Mouse (Mus musculus) layer of hippocampus, postnatal 36 days (tissue): ENCODE data around the gene Mblac2. TPM values are rescaled to one million over a fixed set of nuclear protein-coding genes. Genes with fewer than 3 reads are reported as not detected.
"Not testable (repeated sequence)": the region's sequence is repeated elsewhere in the genome, so short reads cannot be mapped to it uniquely, and the experiment has no call there.

Experiments
- DNase-seq, 2 experiments: peaks; one replicate each; pipeline ENCODE4 v3.0.0; 2022
- total RNA-seq, 2 experiments: library from RNA; stranded (reverse); gene quantifications; 2 replicates each; pipeline ENCODE4 v1.2.3; 2021

The Mblac2 gene
- 10 to 100 TPM; 20.2 to 23.1 TPM for total RNA-seq

DNA sequence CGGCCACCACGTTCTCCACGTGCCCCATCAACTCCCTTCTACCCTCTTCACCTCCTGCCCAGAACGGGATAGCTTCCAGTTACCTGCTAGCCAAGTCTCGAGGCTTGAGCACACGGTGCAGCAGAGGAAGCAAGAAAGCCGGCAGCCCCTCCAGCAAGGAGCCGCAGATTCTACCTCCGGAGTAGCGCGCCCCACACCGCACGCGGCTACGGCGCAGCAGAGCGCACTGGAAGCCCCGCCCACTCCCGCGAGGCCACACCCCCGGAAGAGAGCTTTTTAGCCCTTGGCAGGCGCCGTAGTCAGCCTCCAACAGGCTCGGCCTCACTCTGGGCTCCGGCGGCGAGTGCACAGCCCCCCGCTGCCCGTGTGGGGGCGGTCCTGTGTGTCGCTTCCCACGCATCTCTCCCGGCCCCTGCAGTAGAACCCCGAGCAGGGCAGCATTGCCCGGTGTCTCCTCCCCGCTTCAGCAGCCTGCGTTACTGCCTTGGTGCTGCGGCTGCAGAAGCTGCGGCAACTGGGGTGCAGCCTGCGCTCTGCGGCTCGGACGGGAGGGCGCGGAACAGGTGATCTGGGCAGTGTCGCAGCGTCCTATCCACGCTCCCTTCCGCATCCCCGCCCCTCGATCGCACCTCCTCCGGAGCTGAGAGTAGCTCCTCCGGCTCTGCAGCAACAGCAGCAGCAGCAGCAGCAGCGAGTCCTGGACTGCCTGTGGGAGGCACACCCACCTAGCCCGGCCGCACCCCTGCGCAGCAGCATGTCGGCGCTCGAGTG lies at the start of gene Mblac2, which contains the start of gene Polr3g:
Gene Mblac2 (plus strand): TSS at position 567 of the 771 bp plus-strand sequence.
Gene Polr3g (minus strand): TSS at position 239 of the 771 bp plus-strand sequence.
- peak; percentile 95 to 97 for DNase-seq

DNA sequence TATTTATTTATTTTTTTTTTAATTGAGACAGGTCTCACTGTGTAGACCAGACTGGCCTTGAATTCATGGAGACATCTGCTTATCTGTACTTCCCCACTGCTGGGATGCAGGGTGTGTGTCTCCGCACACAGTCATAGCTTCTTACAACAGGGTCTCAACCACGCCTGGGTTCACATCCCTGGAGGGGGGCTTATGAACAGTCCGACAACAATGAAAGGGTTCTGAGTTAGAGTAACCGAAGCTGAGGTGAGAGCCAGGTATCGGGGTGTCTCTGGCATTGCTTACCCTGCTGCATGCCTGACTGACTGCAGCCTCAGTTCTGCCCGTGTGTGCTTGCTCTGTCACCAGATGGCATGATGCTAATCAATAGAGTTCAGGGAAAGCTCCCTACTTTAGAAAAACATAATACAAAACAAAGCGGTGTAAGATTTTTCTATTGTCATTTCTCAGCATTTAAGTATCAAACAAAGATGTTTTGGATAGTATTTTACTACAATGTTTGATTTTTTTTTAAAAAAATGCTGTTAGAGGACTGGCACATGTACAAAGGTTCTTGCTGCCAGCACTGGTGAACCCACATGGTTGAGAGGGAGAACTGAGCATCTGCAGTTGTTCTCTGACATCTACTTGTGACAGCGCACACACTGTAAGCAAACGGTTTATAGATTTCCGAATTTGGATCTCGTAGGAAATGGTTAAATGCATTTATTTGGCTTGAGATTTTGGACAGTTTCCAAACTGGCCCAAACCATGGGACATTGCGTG lies 47.4 kb upstream of the Mblac2 start:
- DNase-seq: no peak

DNA sequence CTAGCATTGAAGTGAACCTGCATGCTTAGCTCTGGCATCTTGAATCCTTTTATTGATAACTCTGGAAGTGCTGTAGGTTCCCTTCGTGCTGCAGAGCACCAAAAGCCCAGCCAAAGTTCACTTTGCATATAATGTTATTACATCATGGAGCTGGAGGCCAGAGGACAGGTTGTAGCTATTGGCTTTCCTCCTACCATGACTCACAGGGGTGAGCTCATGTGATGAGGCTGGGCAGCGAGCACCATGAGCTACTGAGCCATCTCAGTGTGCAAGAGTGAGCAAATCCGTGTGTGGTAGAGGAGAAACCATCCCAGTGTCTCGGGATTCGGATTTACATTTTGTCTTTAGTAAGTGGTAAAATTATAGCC lies 46.8 kb upstream of the Mblac2 start:
- DNase-seq: peak in 1 of 2 experiments; percentile 7

DNA sequence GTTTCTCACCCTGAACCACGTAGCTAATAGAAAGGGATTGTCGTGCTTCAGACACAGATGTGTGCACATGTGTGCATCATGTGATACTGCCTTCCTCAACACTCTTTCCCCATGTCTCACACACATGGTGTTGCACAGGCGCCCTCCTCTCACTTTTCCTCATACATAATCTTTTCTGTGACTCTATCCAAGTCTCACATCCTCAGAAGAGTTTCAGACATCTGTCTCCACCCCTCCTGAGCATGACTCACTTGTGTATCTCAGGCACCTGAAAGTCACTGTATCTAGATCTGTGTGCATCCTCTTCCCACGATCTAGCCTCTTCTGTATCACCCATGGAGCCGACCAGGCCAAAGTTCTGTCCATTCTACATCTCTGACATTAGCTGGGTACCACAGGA lies 43.4 kb upstream of the Mblac2 start:
- DNase-seq: no peak

- no peak for DNase-seq
These were observed 35.8 kb upstream of the Mblac2 start for GRCm38 (mm10) chr13:81675333-81675732.

DNA sequence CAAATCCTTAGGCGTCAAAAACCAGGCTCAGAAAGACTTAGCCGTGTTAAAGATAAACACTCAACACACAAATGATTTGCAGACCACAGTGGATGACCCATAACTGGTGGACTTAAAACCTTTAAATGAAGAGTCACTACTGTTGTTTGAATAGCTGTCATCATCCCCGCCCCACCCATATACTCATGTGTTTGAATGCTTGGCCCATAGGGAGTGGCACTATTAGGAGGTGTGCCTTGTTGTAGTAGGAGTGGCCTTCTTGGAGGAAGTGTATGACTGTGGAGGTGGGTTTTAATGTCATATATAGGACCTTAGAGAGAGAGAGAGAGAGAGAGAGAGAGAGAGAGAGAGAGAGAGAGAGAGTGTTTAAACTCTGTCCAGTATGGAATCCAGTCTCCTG lies 28.0 kb upstream of the Mblac2 start:
- no peak for DNase-seq

DNA sequence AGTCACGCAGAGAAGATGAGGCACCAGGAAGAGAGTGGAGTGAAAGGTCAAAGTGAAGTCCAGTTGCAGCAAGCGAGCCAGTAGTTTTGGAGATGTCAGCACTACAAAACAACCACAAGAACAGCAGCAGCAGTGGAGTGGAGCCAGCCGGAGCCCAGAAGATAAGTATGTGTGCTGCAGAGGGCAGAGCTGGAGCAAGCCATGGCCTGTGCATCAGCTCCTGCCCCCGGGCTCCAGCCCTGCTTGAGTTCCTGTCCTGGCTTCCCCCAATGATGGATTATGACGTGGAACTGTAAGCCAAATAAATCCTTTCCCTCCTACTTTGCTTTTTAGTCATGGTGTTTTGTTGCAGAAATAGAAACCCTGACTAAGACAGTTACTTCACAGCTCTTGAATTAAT lies 26.9 kb upstream of the Mblac2 start:
- DNase-seq: no peak

GRCm38 (mm10) chr13:81684884-81685283 lies 26.3 kb upstream of the Mblac2 start:
- no peak for DNase-seq

GRCm38 (mm10) chr13:81689587-81689986 lies 21.6 kb upstream of the Mblac2 start:
- DNase-seq: no peak

DNA sequence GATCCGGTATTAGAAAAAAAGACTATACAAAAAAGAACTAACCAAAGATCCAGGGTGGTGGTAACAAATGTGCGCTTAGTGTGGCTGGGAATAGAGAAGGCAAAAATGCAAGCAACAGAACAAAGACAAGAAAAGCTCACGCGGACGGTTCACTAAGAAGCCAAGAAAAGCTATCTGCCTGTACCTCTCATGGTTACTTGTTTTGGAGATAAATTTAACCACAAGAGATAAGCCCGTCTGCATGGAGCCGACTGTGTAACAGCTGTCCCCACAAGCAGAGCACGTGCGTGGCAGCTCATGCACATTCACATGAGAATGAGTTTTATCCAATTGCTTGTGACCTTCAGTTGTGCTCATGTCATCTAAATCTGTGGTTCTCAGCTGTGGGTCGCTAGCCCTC lies 20.7 kb upstream of the Mblac2 start:
- DNase-seq: no peak

GRCm38 (mm10) chr13:81691606-81692005 lies 19.5 kb upstream of the Mblac2 start:
- DNase-seq: peak; percentile 7 to 12

GRCm38 (mm10) chr13:81694446-81694845 lies 16.7 kb upstream of the Mblac2 start:
- no peak for DNase-seq

GRCm38 (mm10) chr13:81703148-81703547 lies 8.0 kb upstream of the Mblac2 start:
- no peak for DNase-seq

DNA sequence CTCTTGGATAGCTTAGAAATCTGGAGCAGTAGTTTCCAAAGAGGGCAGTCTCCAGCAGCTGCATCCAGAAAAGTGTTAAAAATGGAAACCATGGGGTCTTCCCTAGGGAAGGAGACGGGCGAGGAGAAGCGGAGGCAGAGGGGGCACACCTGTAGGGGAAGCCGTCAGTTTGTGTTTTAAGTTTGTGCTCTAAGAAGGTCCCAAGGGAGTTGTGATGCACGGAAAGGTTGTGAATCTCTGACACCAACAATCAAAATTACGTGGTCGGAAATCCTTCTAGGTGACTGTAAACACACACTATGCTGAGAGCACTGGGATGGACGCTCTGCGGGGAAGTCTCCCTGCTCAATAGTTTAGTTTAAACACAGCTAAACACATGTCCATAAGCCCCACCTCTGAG lies 7.5 kb upstream of the Mblac2 start:
- DNase-seq: no peak

DNA sequence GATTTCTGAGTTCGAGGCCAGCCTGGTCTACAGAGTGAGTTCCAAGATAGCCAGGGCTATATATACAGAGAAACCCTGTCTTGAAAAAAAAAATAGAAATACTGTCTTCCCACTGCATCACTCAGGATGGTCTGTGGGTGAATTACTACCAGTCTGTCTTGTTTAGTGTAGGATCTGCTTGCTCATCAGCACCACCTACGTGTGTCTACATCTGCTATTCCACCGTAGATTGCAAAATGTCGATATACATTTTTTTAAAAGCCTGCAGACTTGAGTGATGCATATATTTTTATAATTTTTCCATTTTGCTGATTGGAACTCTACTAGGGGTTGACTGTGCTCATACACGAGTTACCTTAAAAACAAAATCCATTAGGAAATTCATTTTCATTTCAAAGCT lies 4.8 kb upstream of the Mblac2 start:
- no peak for DNase-seq

- DNase-seq: no peak
These were observed 1.3 kb upstream of the Mblac2 start for GRCm38 (mm10) chr13:81709805-81710204.

DNA sequence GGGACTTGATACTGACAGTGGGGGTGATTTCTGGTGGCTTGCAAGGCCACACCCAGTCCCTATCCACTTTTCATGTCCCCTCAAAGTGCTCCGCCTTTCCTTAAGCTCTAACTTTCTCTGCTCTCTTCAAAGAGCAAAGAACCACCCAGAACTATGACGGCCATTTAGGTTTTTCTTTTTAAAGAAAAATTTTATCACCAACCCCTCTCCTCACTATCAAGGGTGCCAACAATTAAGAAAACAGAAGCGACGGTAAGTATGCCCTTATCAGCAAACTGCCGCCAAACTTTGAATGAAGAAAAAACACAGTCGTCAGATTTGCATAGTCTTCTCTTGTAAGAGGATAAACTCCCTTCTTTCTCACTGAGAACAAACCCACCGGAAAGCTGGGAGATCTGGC lies 875 bp upstream of the Mblac2 start:
- no peak for DNase-seq

DNA sequence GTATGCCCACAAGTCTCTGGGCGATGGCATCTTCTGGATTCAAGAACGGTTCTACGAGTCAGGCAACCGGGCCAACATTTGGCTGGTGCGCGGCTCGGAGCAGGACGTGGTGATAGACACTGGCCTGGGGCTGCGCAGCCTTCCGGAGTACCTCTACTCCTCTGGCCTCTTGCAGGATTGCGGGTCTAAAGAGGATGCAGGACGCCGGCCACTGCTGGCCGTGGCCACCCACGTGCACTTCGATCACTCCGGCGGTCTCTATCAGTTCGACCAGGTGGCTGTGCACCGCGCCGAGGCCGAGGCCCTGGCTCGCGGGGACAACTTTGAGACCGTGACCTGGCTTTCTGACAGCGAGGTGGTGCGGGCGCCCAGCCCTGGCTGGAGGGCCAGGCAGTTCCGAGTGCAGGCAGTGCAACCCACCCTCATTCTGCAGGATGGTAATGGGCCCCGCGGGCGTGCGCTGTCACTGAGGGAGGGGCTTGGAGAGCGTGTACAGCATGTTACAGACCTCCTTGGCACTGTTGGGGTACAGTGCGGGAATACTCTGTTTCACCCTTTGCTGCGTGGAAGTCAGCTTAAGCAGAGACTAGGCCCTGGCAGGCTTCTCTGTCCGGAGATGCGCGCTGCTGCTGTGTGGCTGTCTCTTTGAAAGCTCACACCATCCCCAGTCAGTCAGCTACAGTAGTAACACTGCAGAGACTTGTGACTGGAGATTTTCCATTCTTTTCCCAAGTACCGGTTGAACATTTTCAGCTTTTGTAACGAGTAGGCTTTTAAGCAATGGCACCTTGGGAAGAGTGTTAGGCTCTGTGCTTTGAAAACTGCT lies 618 bp downstream of the Mblac2 start:
- DNase-seq: peak in 1 of 2 experiments; percentile 58

DNA sequence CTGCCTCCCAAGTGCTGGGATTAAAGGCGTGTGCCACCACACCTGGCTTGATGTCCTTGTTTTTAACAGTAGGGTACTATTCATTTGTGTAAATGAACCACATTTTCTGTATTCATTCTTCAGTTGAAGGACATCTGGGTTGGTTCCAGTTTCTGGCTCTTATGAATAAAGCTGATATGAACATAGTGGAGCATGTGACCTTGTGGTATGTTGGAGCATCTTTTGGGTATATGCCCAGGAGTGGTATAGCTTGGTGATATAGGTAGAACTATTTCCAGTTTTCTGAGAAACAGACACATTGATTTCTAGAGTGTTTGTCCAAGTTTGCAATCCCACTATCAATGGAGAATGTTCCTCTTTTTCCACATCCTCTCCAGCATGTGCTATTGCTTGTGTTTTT lies 2.8 kb downstream of the Mblac2 start:
- no peak for DNase-seq

DNA sequence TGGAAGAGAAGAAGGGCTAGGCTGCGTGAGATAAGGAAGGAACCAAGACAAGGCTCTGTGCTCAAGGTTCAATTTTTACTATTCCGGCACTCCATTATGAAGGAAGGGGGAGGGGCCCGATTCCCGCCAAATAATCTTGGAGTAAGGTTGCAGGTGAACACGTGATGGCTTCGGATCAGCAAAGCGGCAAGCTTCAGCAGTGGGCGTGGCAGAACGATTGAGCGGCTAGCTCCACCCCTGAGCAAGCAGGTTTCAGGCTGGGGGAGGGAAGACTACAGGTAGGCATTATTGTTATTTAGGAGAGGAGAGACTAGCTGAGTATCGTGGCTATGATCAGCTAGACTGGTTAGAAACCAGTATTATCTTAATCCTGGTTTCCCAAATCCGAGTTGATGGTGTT lies 17.0 kb downstream of the Mblac2 start:
- not testable (repeated sequence) for DNase-seq

GRCm38 (mm10) chr13:81729102-81729501 lies 18.0 kb downstream of the Mblac2 start:
- DNase-seq: no peak

- DNase-seq: no peak
These were observed 19.2 kb downstream of the Mblac2 start for GRCm38 (mm10) chr13:81730362-81730761.

GRCm38 (mm10) chr13:81736606-81737005 lies 25.5 kb downstream of the Mblac2 start:
- DNase-seq: no peak
